Mouse (Mus musculus) forebrain, embryonic 14.5 days (tissue): ENCODE data around the gene Rfx3. TPM values are rescaled to one million over a fixed set of nuclear protein-coding genes. Genes with fewer than 3 reads are reported as not detected.

Source experiments
- ATAC-seq: fragments of 200-750 bp; cut with Nextera tagmentation; 2 replicates; pipeline ENCODE4 v1.8.0; 2017; ENCODE audit warnings: mild to moderate bottlenecking, moderate library complexity
- DNase-seq: peaks from one replicate; pipeline ENCODE4 v3.0.0-alpha.2; 2015; ENCODE audit warnings: low spot score
- H3K27ac ChIP-seq: fragments of 300-500 bp; sonication (generic); 2 replicates; pipeline ENCODE4 v1.5.1; 2014; ENCODE audit warnings: low read depth, mild to moderate bottlenecking, control low read depth, low read length, moderate library complexity
- H3K27me3 ChIP-seq: fragments of 300-500 bp; sonication (generic); replicated peaks from 2 replicates; pipeline ENCODE4 v1.6.1; 2014; ENCODE audit warnings: low read length, control low read depth, mixed read lengths; ENCODE audit not compliant: control insufficient read depth, insufficient read depth
- H3K36me3 ChIP-seq: fragments of 300-500 bp; sonication (generic); 2 replicates; pipeline ENCODE4 v1.6.1; 2014; ENCODE audit warnings: low read length, control low read depth; ENCODE audit not compliant: control insufficient read depth, insufficient read depth
- H3K4me1 ChIP-seq: fragments of 300-500 bp; sonication (generic); 2 replicates; pipeline ENCODE4 v1.6.1; 2014; ENCODE audit warnings: antibody characterized with exemption, low read length, control low read depth; ENCODE audit not compliant: control insufficient read depth, insufficient read depth
- H3K4me2 ChIP-seq: fragments of 300-500 bp; sonication (generic); 2 replicates; pipeline ENCODE4 v1.6.1; 2014; ENCODE audit warnings: mild to moderate bottlenecking, control low read depth, low read length
- H3K4me3 ChIP-seq: fragments of 300-500 bp; sonication (generic); 2 replicates; pipeline ENCODE4 v1.5.1; 2014; ENCODE audit warnings: low read depth, low read length, control low read depth
- H3K9ac ChIP-seq: fragments of 300-500 bp; sonication (generic); 2 replicates; pipeline ENCODE4 v1.6.1; 2014; ENCODE audit warnings: mild to moderate bottlenecking, low read length, control low read depth, moderate library complexity
- H3K9me3 ChIP-seq: fragments of 300-500 bp; sonication (generic); replicated peaks from 2 replicates; pipeline ENCODE4 v1.6.1; 2016; ENCODE audit warnings: low read length, control low read depth, mixed read lengths; ENCODE audit not compliant: control insufficient read depth
- WGBS: fragments of 180-500 bp; shearing (Covaris S2); extraction: QIAGEN DNeasy Blood & Tissue Kit; methylation state at CpG from one replicate; pipeline ENCODE4 v1.1.7; 2014; 5-methylcytosine and 5-hydroxymethylcytosine counted together
- polyA plus RNA-seq: library from polyadenylated mRNA; unstranded; fragments of >200 nt; fragmentation: Nextera tagmentation; extraction: Ambion mirVana; gene quantifications from 2 replicates; pipeline ENCODE4 v1.2.1, GENCODE M21; 2014

The Rfx3 gene
- polyA plus RNA-seq, 1 experiment from 2014 or later, result 25.1 TPM

GRCm38 (mm10) chr19:28009587-28010281, 1.2 kb downstream of the Rfx3 start:
- H3K4me1 ChIP-seq, result peaks cover 6% of the 10 kb centered on the region
- WGBS, result under 1% methylated on average over 5 of the region's 5 CpGs
- peak overlapping the region; percentile 89 for H3K4me3 ChIP-seq
- no peaks in the 10 kb centered on the region for H3K9me3 ChIP-seq
- DNase-seq (peak; percentile 70), ATAC-seq (no peak)
- H3K27me3 ChIP-seq, result no peaks in the 10 kb centered on the region
- no peaks in the 10 kb centered on the region for H3K36me3 ChIP-seq
- peak overlapping the region; percentile 100 for H3K27ac ChIP-seq
- peak overlapping the region; percentile 64 for H3K4me2 ChIP-seq
- H3K9ac ChIP-seq, result peak overlapping the region; percentile 89

GRCm38 (mm10) chr19:28004190-28004589, 6.8 kb downstream of the Rfx3 start:
- Histone ChIP-seq H3K9me3 (no peaks in the 10 kb centered on the region), H3K36me3 (no peaks in the 10 kb centered on the region), H3K4me1 (peaks cover 5% of the 10 kb centered on the region; the same call in 1 of the 2 replicates), H3K27ac (no peak overlapping the region), H3K4me3 (no peak overlapping the region), H3K9ac (no peak overlapping the region), H3K4me2 (no peak overlapping the region), H3K27me3 (no peaks in the 10 kb centered on the region)
- ATAC-seq (no peak), DNase-seq (no peak)
- WGBS, result 62% methylated on average over 1 of the region's 1 CpGs

GRCm38 (mm10) chr19:28003474-28003873, 7.5 kb downstream of the Rfx3 start:
- Histone ChIP-seq H3K9ac (no peak overlapping the region), H3K27me3 (no peaks in the 10 kb centered on the region), H3K4me3 (no peak overlapping the region), H3K27ac (no peak overlapping the region), H3K9me3 (no peaks in the 10 kb centered on the region), H3K4me2 (no peak overlapping the region), H3K36me3 (no peaks in the 10 kb centered on the region), H3K4me1 (peaks cover 2% of the 10 kb centered on the region; the same call in 1 of the 2 replicates)
- ATAC-seq, result no peak; the same call in 1 of the 2 replicates
- peak; percentile 22 for DNase-seq
- 81% methylated on average over 1 of the region's 1 CpGs for WGBS

GRCm38 (mm10) chr19:28002708-28003107, 8.3 kb downstream of the Rfx3 start:
- H3K36me3 ChIP-seq, result no peaks in the 10 kb centered on the region
- no peak overlapping the region for H3K4me2 ChIP-seq
- no peaks in the 10 kb centered on the region for H3K27me3 ChIP-seq
- ATAC-seq, result no peak
- WGBS, result 85% methylated on average over 3 of the region's 3 CpGs
- 0 out of 2 replicates have a peak, but pooled peaks cover 2% of the 10 kb centered on the region for H3K4me1 ChIP-seq
- no peak for DNase-seq
- no peaks in the 10 kb centered on the region for H3K9me3 ChIP-seq
- no peak overlapping the region for H3K4me3 ChIP-seq
- no peak overlapping the region for H3K27ac ChIP-seq
- no peak overlapping the region for H3K9ac ChIP-seq

GRCm38 (mm10) chr19:27992800-27993199, 18.2 kb downstream of the Rfx3 start:
- no peaks in the 10 kb centered on the region for H3K27me3 ChIP-seq
- H3K9ac ChIP-seq, result no peak overlapping the region
- ATAC-seq, result no peak
- H3K9me3 ChIP-seq, result no peaks in the 10 kb centered on the region
- H3K4me2 ChIP-seq, result no peak overlapping the region
- peaks cover 4% of the 10 kb centered on the region for H3K4me1 ChIP-seq
- 80% methylated on average over 7 of the region's 7 CpGs for WGBS
- H3K27ac ChIP-seq, result no peak overlapping the region
- no peak for DNase-seq
- H3K4me3 ChIP-seq, result no peak overlapping the region
- H3K36me3 ChIP-seq, result no peaks in the 10 kb centered on the region

GRCm38 (mm10) chr19:27988746-27989145, 22.2 kb downstream of the Rfx3 start:
- Histone ChIP-seq H3K4me2 (no peak overlapping the region), H3K4me1 (peaks cover 6% of the 10 kb centered on the region), H3K27ac (no peak overlapping the region), H3K9me3 (no peaks in the 10 kb centered on the region), H3K4me3 (no peak overlapping the region), H3K36me3 (no peaks in the 10 kb centered on the region), H3K9ac (no peak overlapping the region), H3K27me3 (no peaks in the 10 kb centered on the region)
- DNase-seq (peak; percentile 77), ATAC-seq (peak; percentile 80; the same call in 1 of the 2 replicates)
- 6% methylated on average over 3 of the region's 3 CpGs for WGBS

- Histone ChIP-seq H3K9me3 (0 out of 2 replicates have a peak, but pooled peaks cover 2% of the 10 kb centered on the region), H3K9ac (no peak overlapping the region), H3K27ac (no peak overlapping the region), H3K27me3 (no peaks in the 10 kb centered on the region), H3K4me3 (no peak overlapping the region), H3K36me3 (no peaks in the 10 kb centered on the region), H3K4me2 (no peak overlapping the region), H3K4me1 (no peaks in the 10 kb centered on the region)
- ATAC-seq (no peak), DNase-seq (no peak)
- 93% methylated on average over 3 of the region's 3 CpGs for WGBS
Observed at GRCm38 (mm10) chr19:27967590-27967989, 43.4 kb downstream of the Rfx3 start.

GRCm38 (mm10) chr19:27961271-27961670, 49.7 kb downstream of the Rfx3 start:
- Histone ChIP-seq H3K27ac (no peak overlapping the region), H3K9me3 (no peaks in the 10 kb centered on the region), H3K4me1 (no peaks in the 10 kb centered on the region), H3K36me3 (no peaks in the 10 kb centered on the region), H3K4me2 (no peak overlapping the region), H3K27me3 (no peaks in the 10 kb centered on the region), H3K4me3 (no peak overlapping the region), H3K9ac (no peak overlapping the region)
- no peak for ATAC-seq
- no peak for DNase-seq
- 93% methylated on average over 3 of the region's 3 CpGs for WGBS

- 9% methylated on average over 3 of the region's 3 CpGs for WGBS
- no peaks in the 10 kb centered on the region for H3K27me3 ChIP-seq
- H3K4me1 ChIP-seq, result no peaks in the 10 kb centered on the region
- no peak overlapping the region for H3K27ac ChIP-seq
- H3K4me3 ChIP-seq, result no peak overlapping the region
- ATAC-seq (no peak), DNase-seq (peak; percentile 76)
- H3K4me2 ChIP-seq, result no peak overlapping the region
- no peaks in the 10 kb centered on the region for H3K9me3 ChIP-seq
- H3K36me3 ChIP-seq, result no peaks in the 10 kb centered on the region
- no peak overlapping the region for H3K9ac ChIP-seq
Observed at GRCm38 (mm10) chr19:27935453-27935852, 75.5 kb downstream of the Rfx3 start.
